Mouse (Mus musculus) C2C12 (cell line): ENCODE measurements around the gene Phf14. TPM values are rescaled to one million over a fixed set of nuclear protein-coding genes. Genes with fewer than 3 reads are reported as not detected.

Source experiments
- H3K27me3 ChIP-seq: one replicate; pipeline ENCODE4 v1.6.1; 2011; ENCODE audit not compliant: control insufficient read depth, insufficient read depth, insufficient read length
- H3K36me3 ChIP-seq: one replicate; pipeline ENCODE4 v1.6.1; 2011; ENCODE audit not compliant: control insufficient read depth, insufficient read depth
- H3K4me3 ChIP-seq: one replicate; pipeline ENCODE4 v1.5.1; 2011; ENCODE audit warnings: mild to moderate bottlenecking, control low read depth; ENCODE audit not compliant: poor library complexity, insufficient read depth, severe bottlenecking
- H3K79me2 ChIP-seq: one replicate; pipeline ENCODE4 v1.6.1; 2011; ENCODE audit not compliant: control insufficient read depth, insufficient read depth
- H3K79me3 ChIP-seq: one replicate; pipeline ENCODE4 v1.6.1; 2011; ENCODE audit warnings: low read depth, control low read depth
- H3ac ChIP-seq: one replicate; pipeline ENCODE3; 2011; ENCODE audit warnings: low read depth; ENCODE audit not compliant: control insufficient read depth, insufficient read length
- CEBPB ChIP-seq: IDR thresholded peaks from one replicate; pipeline ENCODE4 v1.6.1; 2011; ENCODE audit warnings: low read depth, mild to moderate bottlenecking, control low read depth, moderate library complexity
- CTCF ChIP-seq: IDR thresholded peaks from one replicate; pipeline ENCODE4 v1.5.1; 2011; ENCODE audit not compliant: control insufficient read depth, insufficient read depth, insufficient read length
- FOSL1 ChIP-seq: IDR thresholded peaks from one replicate; pipeline ENCODE4 v1.8.0; 2011; ENCODE audit warnings: mild to moderate bottlenecking, low read length; ENCODE audit not compliant: poor library complexity, insufficient read depth, severe bottlenecking
- MAX ChIP-seq: IDR thresholded peaks from one replicate; pipeline ENCODE4 v1.6.1; 2011; ENCODE audit warnings: mild to moderate bottlenecking, control low read depth
- MYOD1 ChIP-seq: IDR thresholded peaks from one replicate; pipeline ENCODE4 v1.6.1; 2011; ENCODE audit warnings: low read depth; ENCODE audit not compliant: control insufficient read depth, insufficient read length
- MYOG ChIP-seq: IDR thresholded peaks from one replicate; pipeline ENCODE4 v1.6.1; 2011; ENCODE audit not compliant: control insufficient read depth, insufficient read length; ENCODE audit errors: extremely low read depth
- USF1 ChIP-seq: IDR thresholded peaks from one replicate; pipeline ENCODE4 v1.6.1; 2011; ENCODE audit warnings: low read depth, mild to moderate bottlenecking, control low read depth, moderate library complexity
- polyA plus RNA-seq: library from polyadenylated mRNA; unstranded; fragments of >200 nt; fragmentation: generic; extraction: Trizol; gene quantifications from one replicate; pipeline ENCODE4 v1.2.1, GENCODE M21; 2012; ENCODE audit warnings: missing spikeins

Gene Phf14
- polyA plus RNA-seq, 1 experiment = 10.4 TPM

- H3K79me2 ChIP-seq = no peaks in the 10 kb centered on the region
- TF ChIP-seq CEBPB (no peak), MYOG (no peak), MAX (no peak), USF1 (no peak), CTCF (no peak), MYOD1 (no peak), FOSL1 (no peak)
- no peak overlapping the region for H3ac ChIP-seq
- no peak overlapping the region for H3K4me3 ChIP-seq
- peaks cover 7% of the 10 kb centered on the region for H3K36me3 ChIP-seq
- H3K27me3 ChIP-seq = no peaks in the 10 kb centered on the region
- H3K79me3 ChIP-seq = no peaks in the 10 kb centered on the region
These were observed 174.5 kb downstream of the Phf14 start for GRCm38 (mm10) chr6:12082125-12082524.

GRCm38 (mm10) chr6:12082531-12083216, 175.1 kb downstream of the Phf14 start:
- H3ac ChIP-seq = no peak overlapping the region
- H3K36me3 ChIP-seq = peaks cover 7% of the 10 kb centered on the region
- H3K4me3 ChIP-seq = no peak overlapping the region
- no peaks in the 10 kb centered on the region for H3K79me3 ChIP-seq
- no peaks in the 10 kb centered on the region for H3K79me2 ChIP-seq
- H3K27me3 ChIP-seq = no peaks in the 10 kb centered on the region
- TF ChIP-seq CEBPB = no peak

- Histone ChIP-seq H3ac (no peak overlapping the region), H3K27me3 (no peaks in the 10 kb centered on the region), H3K36me3 (peaks cover 7% of the 10 kb centered on the region), H3K79me3 (no peaks in the 10 kb centered on the region), H3K79me2 (no peaks in the 10 kb centered on the region), H3K4me3 (no peak overlapping the region)
- no peak for TF ChIP-seq CTCF
- TF ChIP-seq MAX = no peak
- no peak for TF ChIP-seq MYOG
- no peak for TF ChIP-seq MYOD1
- no peak for TF ChIP-seq CEBPB
- TF ChIP-seq FOSL1 = no peak
- TF ChIP-seq USF1 = no peak
These were observed 177.1 kb downstream of the Phf14 start for GRCm38 (mm10) chr6:12084721-12085120.

GRCm38 (mm10) chr6:12089439-12089992, 181.9 kb downstream of the Phf14 start:
- no peaks in the 10 kb centered on the region for H3K36me3 ChIP-seq
- no peaks in the 10 kb centered on the region for H3K27me3 ChIP-seq
- TF ChIP-seq CTCF (no peak), USF1 (no peak), FOSL1 (no peak), CEBPB (no peak), MYOD1 (no peak), MYOG (no peak), MAX (no peak)
- H3K79me3 ChIP-seq = no peaks in the 10 kb centered on the region
- H3K4me3 ChIP-seq = no peak overlapping the region
- no peaks in the 10 kb centered on the region for H3K79me2 ChIP-seq
- no peak overlapping the region for H3ac ChIP-seq

- H3ac ChIP-seq = no peak overlapping the region
- H3K27me3 ChIP-seq = no peaks in the 10 kb centered on the region
- no peak for TF ChIP-seq USF1
- TF ChIP-seq FOSL1 = no peak
- TF ChIP-seq MYOD1 = no peak
- TF ChIP-seq CTCF = no peak
- TF ChIP-seq MYOG = no peak
- no peak for TF ChIP-seq MAX
- no peak for TF ChIP-seq CEBPB
- H3K79me3 ChIP-seq = no peaks in the 10 kb centered on the region
- H3K79me2 ChIP-seq = no peaks in the 10 kb centered on the region
- no peak overlapping the region for H3K4me3 ChIP-seq
- no peaks in the 10 kb centered on the region for H3K36me3 ChIP-seq
These were observed 188.1 kb downstream of the Phf14 start for GRCm38 (mm10) chr6:12095716-12096115.

GRCm38 (mm10) chr6:12097125-12097524, 189.5 kb downstream of the Phf14 start:
- Histone ChIP-seq H3K27me3 (no peaks in the 10 kb centered on the region), H3K4me3 (no peak overlapping the region), H3ac (no peak overlapping the region), H3K79me2 (no peaks in the 10 kb centered on the region), H3K79me3 (no peaks in the 10 kb centered on the region), H3K36me3 (no peaks in the 10 kb centered on the region)
- TF ChIP-seq CEBPB (no peak), MYOD1 (no peak)
